Mouse (Mus musculus) E14TG2a.4 (cell line): ENCODE measurements at regions not wholly inside any gene's neighbourhood (a gene's known extent, or its start where the extent isn't known, plus 50 kb on each side); places are given as distances from the start of the nearest gene placed in this dataset.

Source experiments
- CTCF ChIP-seq: conservative IDR thresholded peaks from 2 replicates; pipeline ENCODE4 v1.5.1; 2014; ENCODE audit warnings: low read length
- NANOG ChIP-seq: IDR thresholded peaks from 2 replicates; pipeline ENCODE4 v1.6.1; 2014; ENCODE audit warnings: borderline replicate concordance, low read length, mixed read lengths
- POU5F1 ChIP-seq: IDR thresholded peaks from 2 replicates; pipeline ENCODE4 v1.6.1; 2014; ENCODE audit warnings: low read length, borderline replicate concordance

GRCm38 (mm10) chr12:46393769-46394168, 425.0 kb downstream of the Nova1 start:
- TF ChIP-seq CTCF (no peak), NANOG (no peak), POU5F1 (no peak)
